Mouse (Mus musculus) neural tube, embryonic 14.5 days (tissue): ENCODE results near the gene Rpa1. TPM values are rescaled to one million over a fixed set of nuclear protein-coding genes. Genes with fewer than 3 reads are reported as not detected.
"Not testable (repeated sequence)": the region's sequence is repeated elsewhere in the genome, so short reads cannot be mapped to it uniquely, and the experiment has no call there.

Experiments
- ATAC-seq: fragments of 200-750 bp; cut with Nextera tagmentation; 2 replicates; pipeline ENCODE4 v1.8.0; 2017; ENCODE audit warnings: low read depth, mild to moderate bottlenecking, moderate TSS enrichment, moderate library complexity
- H3K27ac ChIP-seq: fragments of 300-500 bp; sonication (generic); 2 replicates; pipeline ENCODE4 v1.5.1; 2014; ENCODE audit warnings: low read depth, mild to moderate bottlenecking, control low read depth, low read length, moderate library complexity, mixed read lengths
- H3K27me3 ChIP-seq: fragments of 300-500 bp; sonication (generic); 2 replicates; pipeline ENCODE4 v1.6.1; 2014; ENCODE audit warnings: low read length; ENCODE audit not compliant: control insufficient read depth, insufficient read depth
- H3K36me3 ChIP-seq: fragments of 300-500 bp; sonication (generic); 2 replicates; pipeline ENCODE4 v1.6.1; 2014; ENCODE audit warnings: low read length, mixed read lengths; ENCODE audit not compliant: control insufficient read depth, insufficient read depth
- H3K4me1 ChIP-seq: fragments of 300-500 bp; sonication (generic); 2 replicates; pipeline ENCODE4 v1.6.1; 2014; ENCODE audit warnings: low read length; ENCODE audit not compliant: control insufficient read depth, insufficient read depth
- H3K4me2 ChIP-seq: fragments of 300-500 bp; sonication (generic); 2 replicates; pipeline ENCODE4 v1.6.1; 2014; ENCODE audit warnings: mild to moderate bottlenecking, low read depth, low read length, control low read depth
- H3K4me3 ChIP-seq: fragments of 300-500 bp; sonication (generic); 2 replicates; pipeline ENCODE4 v1.5.1; 2014; ENCODE audit warnings: low read depth, low read length, control low read depth, mixed read lengths
- H3K9ac ChIP-seq: fragments of 300-500 bp; sonication (generic); replicated peaks from 2 replicates; pipeline ENCODE4 v1.6.1; 2014; ENCODE audit warnings: low read depth, mild to moderate bottlenecking, control low read depth, low read length, mixed read lengths
- H3K9me3 ChIP-seq: fragments of 300-500 bp; sonication (generic); 2 replicates; pipeline ENCODE4 v1.6.1; 2016; ENCODE audit warnings: low read length; ENCODE audit not compliant: control insufficient read depth
- WGBS: fragments of 180-500 bp; shearing (Covaris S2); extraction: QIAGEN DNeasy Blood & Tissue Kit; methylation state at CpG from one replicate; pipeline ENCODE4 v1.1.7; 2014; 5-methylcytosine and 5-hydroxymethylcytosine counted together
- polyA plus RNA-seq: library from polyadenylated mRNA; unstranded; fragments of >200 nt; fragmentation: Nextera tagmentation; extraction: Ambion mirVana; gene quantifications from 2 replicates; pipeline ENCODE4 v1.2.1, GENCODE M21; 2014

Rpa1 gene
- 41.4 and 46.5 TPM in 2 replicates for polyA plus RNA-seq

GRCm38 (mm10) chr11:75348199-75348889 is at the start of gene Rpa1, which contains the start of gene Smyd4:
Rpa1 (minus strand) TSS chr11:75348324.
Smyd4 (plus strand) TSS chr11:75348433.
- Histone ChIP-seq H3K9ac (peak within 1 kb of the TSS; percentile 75), H3K27ac (peak within 1 kb of the TSS; percentile 40; the same call in 1 of the 2 replicates), H3K4me1 (peaks cover 7% of the 10 kb centered on the region), H3K4me2 (peak within 1 kb of the TSS; percentile 78), H3K36me3 (no peaks in the 10 kb centered on the region), H3K4me3 (peak within 1 kb of the TSS; percentile 74), H3K27me3 (no peaks in the 10 kb centered on the region), H3K9me3 (no peaks in the 10 kb centered on the region)
- peak; percentile 100 for ATAC-seq
- WGBS: under 1% methylated on average over 56 of the region's 56 CpGs

DNA sequence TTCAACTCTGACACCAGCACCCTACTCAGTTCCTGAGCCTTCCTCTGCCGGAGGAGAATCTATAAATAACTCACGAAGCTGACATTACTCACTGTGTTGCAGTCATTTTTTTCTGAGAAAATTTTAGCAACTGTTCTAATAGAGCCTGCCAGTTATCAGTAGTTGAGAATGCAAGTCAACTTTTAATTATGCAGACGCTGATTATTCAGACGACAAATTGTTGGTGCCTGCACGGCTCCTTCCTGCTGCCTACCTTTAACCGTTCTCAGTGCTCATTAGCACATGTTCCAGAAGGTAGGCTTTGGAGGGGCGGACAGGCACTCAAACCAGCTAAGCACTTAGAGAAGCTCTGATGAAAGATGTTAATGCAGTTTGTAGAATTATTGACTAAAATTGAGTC is 49.3 kb upstream of the Rpa1 start:
- Histone ChIP-seq H3K9ac (no peak overlapping the region), H3K27me3 (no peaks in the 10 kb centered on the region), H3K27ac (no peak overlapping the region), H3K4me3 (no peak overlapping the region), H3K4me2 (no peak overlapping the region), H3K9me3 (no peaks in the 10 kb centered on the region), H3K36me3 (no peaks in the 10 kb centered on the region), H3K4me1 (no peaks in the 10 kb centered on the region)
- ATAC-seq: no peak
- 73% methylated on average over 7 of the region's 7 CpGs for WGBS

DNA sequence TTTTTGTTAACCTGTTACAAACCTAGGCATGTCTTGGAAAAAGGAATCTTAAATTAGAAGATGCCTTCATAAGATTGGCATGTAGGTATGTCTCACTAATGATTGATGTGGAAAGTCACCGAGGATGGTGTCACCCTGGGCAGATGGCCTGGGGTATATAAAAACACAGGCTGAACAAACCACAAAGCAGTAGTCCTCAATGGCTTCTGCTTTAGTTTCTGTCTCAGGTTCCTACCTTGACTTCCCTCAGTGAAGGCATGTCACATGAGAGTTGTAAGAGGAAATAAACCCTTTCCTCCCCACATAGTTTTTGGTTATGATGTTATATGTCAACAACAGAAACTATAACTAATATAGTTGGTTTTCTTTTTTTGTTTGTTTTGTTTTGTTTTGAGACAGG is 47.5 kb upstream of the Rpa1 start:
- no peaks in the 10 kb centered on the region for H3K9me3 ChIP-seq
- H3K9ac ChIP-seq: no peak overlapping the region
- no peak overlapping the region for H3K4me3 ChIP-seq
- 82% methylated on average over 1 of the region's 1 CpGs for WGBS
- H3K4me1 ChIP-seq: no peaks in the 10 kb centered on the region
- ATAC-seq: no peak
- no peaks in the 10 kb centered on the region for H3K27me3 ChIP-seq
- no peak overlapping the region for H3K27ac ChIP-seq
- no peak overlapping the region for H3K4me2 ChIP-seq
- H3K36me3 ChIP-seq: no peaks in the 10 kb centered on the region

DNA sequence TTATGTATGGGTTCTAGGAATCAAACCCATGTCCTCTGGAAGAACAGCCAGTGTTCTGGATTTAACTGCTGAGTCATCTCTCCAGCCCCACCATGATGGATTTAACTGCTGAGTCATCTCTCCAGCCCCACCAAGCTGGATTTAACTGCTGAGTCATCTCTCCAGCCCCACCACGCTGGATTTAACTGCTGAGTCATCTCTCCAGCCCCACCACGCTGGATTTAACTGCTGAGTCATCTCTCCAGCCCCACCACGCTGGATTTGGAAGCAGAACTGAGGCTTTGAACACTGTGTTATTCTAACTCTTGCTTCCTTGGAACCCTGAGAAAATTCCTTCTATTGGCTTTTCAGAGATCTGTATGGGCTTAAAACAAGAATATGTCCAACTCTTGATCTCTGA is 35.4 kb upstream of the Rpa1 start:
- WGBS: 63% methylated on average over 3 of the region's 3 CpGs

DNA sequence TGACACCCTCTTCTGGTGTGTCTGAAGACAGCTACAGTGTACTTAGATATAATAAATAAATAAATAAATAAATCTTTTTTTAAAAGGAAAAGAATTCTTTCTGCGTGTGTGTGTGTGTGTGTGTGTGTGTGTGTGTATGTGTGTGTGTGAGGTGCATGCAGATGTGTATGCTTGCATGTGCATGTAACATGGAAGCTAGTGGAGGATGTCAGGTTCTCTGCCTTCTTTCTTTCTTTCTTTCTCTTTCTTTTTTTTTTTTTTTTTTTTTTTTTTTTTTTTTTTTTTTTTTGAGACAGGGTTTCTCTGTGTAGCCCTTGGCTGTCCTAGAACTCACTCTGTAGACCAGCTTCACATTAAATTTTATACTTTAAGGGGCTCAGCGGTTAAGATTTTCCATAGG is 30.7 kb upstream of the Rpa1 start:
- WGBS: 98% methylated on average over 2 of the region's 2 CpGs
- H3K4me3 ChIP-seq, H3K4me1 ChIP-seq, H3K9me3 ChIP-seq, H3K4me2 ChIP-seq, H3K9ac ChIP-seq, H3K36me3 ChIP-seq, ATAC-seq, H3K27ac ChIP-seq, H3K27me3 ChIP-seq: not testable (repeated sequence)

More for the DNA sequence above, 35.4 kb upstream of the Rpa1 start:
- not testable (repeated sequence) for H3K4me3 ChIP-seq, H3K27me3 ChIP-seq, H3K27ac ChIP-seq, H3K9ac ChIP-seq, H3K36me3 ChIP-seq, H3K4me2 ChIP-seq, H3K9me3 ChIP-seq, ATAC-seq, H3K4me1 ChIP-seq

DNA sequence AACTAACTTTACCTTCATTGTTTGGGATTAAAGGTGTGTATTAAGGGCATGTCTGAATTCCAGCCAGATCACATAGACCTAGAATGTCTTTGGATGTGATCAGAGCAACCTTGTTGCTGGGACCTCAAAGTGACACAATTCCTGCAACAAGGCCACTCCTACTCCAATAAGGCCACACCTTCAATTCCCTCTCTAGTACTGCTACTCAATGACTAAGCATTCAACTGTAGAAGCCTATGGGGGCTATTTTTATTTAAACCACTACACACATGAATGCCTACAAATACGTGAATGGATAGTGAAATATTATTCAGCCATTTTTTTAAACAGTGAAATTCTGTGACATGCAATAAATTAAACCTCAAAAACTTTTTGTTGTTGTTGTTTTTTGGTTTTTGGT is 29.0 kb upstream of the Rpa1 start:
- 88% methylated on average over 1 of the region's 1 CpGs for WGBS
- ATAC-seq: no peak
- no peaks in the 10 kb centered on the region for H3K36me3 ChIP-seq
- no peak overlapping the region for H3K9ac ChIP-seq
- no peak overlapping the region for H3K4me3 ChIP-seq
- no peak overlapping the region for H3K4me2 ChIP-seq
- no peak overlapping the region for H3K27ac ChIP-seq
- no peaks in the 10 kb centered on the region for H3K9me3 ChIP-seq
- no peaks in the 10 kb centered on the region for H3K27me3 ChIP-seq
- no peaks in the 10 kb centered on the region for H3K4me1 ChIP-seq

- no peaks in the 10 kb centered on the region for H3K9me3 ChIP-seq
- ATAC-seq: no peak
- H3K4me3 ChIP-seq: no peak overlapping the region
- no peaks in the 10 kb centered on the region for H3K27me3 ChIP-seq
- WGBS: 97% methylated on average over 1 of the region's 1 CpGs
- H3K9ac ChIP-seq: no peak overlapping the region
- H3K4me2 ChIP-seq: no peak overlapping the region
- no peaks in the 10 kb centered on the region for H3K4me1 ChIP-seq
- H3K36me3 ChIP-seq: no peaks in the 10 kb centered on the region
- H3K27ac ChIP-seq: no peak overlapping the region
Observed at GRCm38 (mm10) chr11:75355475-75355874, 7.4 kb upstream of the Rpa1 start.

DNA sequence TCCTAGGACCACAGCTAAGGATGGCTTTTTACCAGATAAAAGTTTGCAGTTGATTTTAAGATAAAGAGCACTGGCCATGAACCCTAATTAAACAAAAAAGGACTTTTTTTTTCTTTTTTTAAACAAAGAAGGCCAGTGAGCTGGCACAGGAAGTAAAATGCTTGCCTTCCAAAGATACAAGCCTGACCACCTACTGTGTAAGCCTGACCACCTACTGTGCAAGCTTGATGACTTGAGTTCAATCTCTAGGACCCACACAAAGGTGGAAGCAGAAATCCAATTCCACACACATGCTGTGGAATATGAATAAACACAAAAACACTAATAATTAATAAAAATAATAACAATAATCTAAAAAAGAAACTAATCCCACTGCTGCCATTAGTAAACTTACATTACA is 3.1 kb upstream of the Rpa1 start:
- ATAC-seq: no peak

DNA sequence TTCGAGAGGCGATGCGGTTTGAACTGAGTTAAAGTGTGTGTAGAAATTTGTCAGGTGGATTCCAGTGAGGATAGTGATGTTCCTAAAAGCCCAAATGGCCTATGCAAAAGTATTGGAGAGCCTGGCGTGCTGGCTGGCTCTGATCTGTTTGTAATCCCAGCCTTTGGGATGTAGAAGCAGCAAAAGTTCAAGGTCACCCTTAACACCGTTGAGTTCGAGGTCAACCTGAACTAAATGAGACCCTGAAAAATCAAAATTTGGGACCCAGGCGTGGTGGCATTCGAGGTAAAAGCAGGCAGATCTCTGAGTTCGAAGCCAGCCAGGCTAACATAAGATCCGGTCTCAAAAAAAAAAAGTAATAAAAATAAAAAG is 752 bp upstream of the Rpa1 start:
- 48% methylated on average over 10 of the region's 10 CpGs for WGBS
- H3K27me3 ChIP-seq: no peaks in the 10 kb centered on the region
- peak overlapping the region; percentile 74 for H3K4me3 ChIP-seq
- H3K4me1 ChIP-seq: peaks cover 7% of the 10 kb centered on the region
- no peaks in the 10 kb centered on the region for H3K9me3 ChIP-seq
- no peak overlapping the region for H3K27ac ChIP-seq
- H3K4me2 ChIP-seq: peak overlapping the region; percentile 78
- H3K9ac ChIP-seq: peak overlapping the region; percentile 75
- no peaks in the 10 kb centered on the region for H3K36me3 ChIP-seq
- ATAC-seq: no peak

More for the DNA sequence above, 3.1 kb upstream of the Rpa1 start:
- no peak overlapping the region for H3K4me2 ChIP-seq
- H3K27me3 ChIP-seq: no peaks in the 10 kb centered on the region
- no peak overlapping the region for H3K9ac ChIP-seq
- H3K4me1 ChIP-seq: peaks cover 7% of the 10 kb centered on the region
- H3K9me3 ChIP-seq: no peaks in the 10 kb centered on the region
- no peak overlapping the region for H3K4me3 ChIP-seq
- no peaks in the 10 kb centered on the region for H3K36me3 ChIP-seq
- H3K27ac ChIP-seq: no peak overlapping the region
